Mouse (Mus musculus): ENCODE results near the gene D430041D05Rik.

GRCm38 (mm10) chr2:104110031-104110430, 300.8 kb downstream of the D430041D05Rik start:
- TF ChIP-seq POLR2A (IDR thresholded peaks at IDR 0.05; ENCODE audit: low read depth, low read length) (no peak), RCOR1 (conservative IDR thresholded peaks at IDR 0.05; ENCODE audit: low read depth, low read length) (no peak), NELFE (IDR thresholded peaks at IDR 0.05; ENCODE audit: low read depth, low read length) (no peak), CTCF (conservative IDR thresholded peaks at IDR 0.05 in 1 of 2, IDR thresholded peaks at IDR 0.05 in 1 of 2; ENCODE audit: low read depth in 2 of 2, low read length in 2 of 2) (no peak), CHD2 (IDR thresholded peaks at IDR 0.05; ENCODE audit: low read length) (no peak), PAX5 (IDR thresholded peaks at IDR 0.05; ENCODE audit: low read length) (no peak), RAD21 (IDR thresholded peaks at IDR 0.05; ENCODE audit: low read depth, low read length) (no peak), SMC3 (IDR thresholded peaks at IDR 0.05; ENCODE audit: low read depth, low read length) (no peak), E2F4 (IDR thresholded peaks at IDR 0.05; ENCODE audit: insufficient replicate concordance, low read depth, low read length) (no peak), JUND (conservative IDR thresholded peaks at IDR 0.05; ENCODE audit: low read depth, low read length) (no peak)
